Mouse (Mus musculus) olfactory bulb, adult 2 months (tissue): ENCODE data around the gene Rmi1.

Experiments
- CTCF ChIP-seq: fragments of 200-500 bp; IDR thresholded peaks from 2 replicates; pipeline ENCODE4 v1.5.1; 2012; ENCODE audit warnings: low read depth, mild to moderate bottlenecking, low read length, moderate library complexity; ENCODE audit not compliant: insufficient read depth
- POLR2A ChIP-seq: fragments of 200-500 bp; IDR thresholded peaks from 2 replicates; pipeline ENCODE4 v1.6.1; 2012; ENCODE audit warnings: mild to moderate bottlenecking, low read depth, low read length, moderate library complexity; ENCODE audit not compliant: insufficient read depth

DNA sequence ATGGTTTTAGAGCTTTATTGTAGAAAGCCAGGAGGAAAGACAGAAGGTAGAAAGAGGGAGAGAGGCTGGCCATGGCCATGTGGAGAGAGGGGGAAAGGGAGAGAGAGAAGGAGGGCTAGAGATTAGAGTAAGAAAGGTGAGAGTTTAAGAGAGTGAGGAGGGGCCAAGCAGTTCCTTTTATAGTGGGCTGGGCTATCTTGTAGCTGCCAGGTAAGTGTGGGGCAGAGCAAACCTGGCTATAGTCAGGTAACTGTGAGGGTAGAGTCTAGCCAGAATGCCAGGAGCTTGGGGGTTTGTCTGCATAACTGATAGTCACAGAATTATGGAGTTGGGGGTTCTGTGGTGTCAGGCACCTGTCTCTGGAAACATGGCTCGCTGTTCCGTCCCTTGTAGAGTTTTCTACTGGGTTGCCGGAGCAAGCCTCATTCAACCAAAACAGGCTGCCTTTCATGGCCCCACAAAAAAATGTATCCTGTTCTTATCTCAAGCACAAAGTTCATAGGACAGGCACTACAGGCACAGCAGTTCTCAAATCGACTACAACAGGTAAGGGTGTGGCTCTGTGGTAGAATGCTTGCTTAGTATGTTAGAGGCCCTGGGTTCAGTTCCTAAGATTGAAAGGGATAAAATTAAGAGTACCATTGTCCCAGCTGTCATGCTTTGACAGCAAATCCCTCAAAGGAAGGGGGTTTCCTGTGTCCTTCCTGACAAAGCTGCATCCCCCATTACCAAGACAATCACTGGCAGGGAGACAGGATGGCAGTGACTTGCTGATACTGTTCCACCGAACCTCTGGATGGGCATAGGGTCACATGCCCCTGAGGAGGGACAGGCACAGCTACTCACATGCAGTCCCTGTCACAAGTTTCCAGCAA is 29.5 kb upstream of the Rmi1 start:
- TF ChIP-seq CTCF, result no peak
- TF ChIP-seq POLR2A, result no peak
